Mouse (Mus musculus): ENCODE results near the gene Agbl4.

GRCm38 (mm10) chr4:111255499-111255898, 858.0 kb downstream of the Agbl4 start:
- TF ChIP-seq HCFC1 (IDR thresholded peaks at IDR 0.05; ENCODE audit: borderline replicate concordance, insufficient read depth, low read length) (no peak), ZNF384 (IDR thresholded peaks at IDR 0.05; ENCODE audit: low read depth, low read length) (no peak), ZC3H11A (IDR thresholded peaks at IDR 0.05; ENCODE audit: borderline replicate concordance, low read depth, low read length) (no peak), MAFK (IDR thresholded peaks at IDR 0.05; ENCODE audit: insufficient read depth, low read depth, low read length) (no peak)

Measured in ES-E14 (cell line).